Mouse (Mus musculus): Measurements from ENCODE around the gene Grm5.

DNA sequence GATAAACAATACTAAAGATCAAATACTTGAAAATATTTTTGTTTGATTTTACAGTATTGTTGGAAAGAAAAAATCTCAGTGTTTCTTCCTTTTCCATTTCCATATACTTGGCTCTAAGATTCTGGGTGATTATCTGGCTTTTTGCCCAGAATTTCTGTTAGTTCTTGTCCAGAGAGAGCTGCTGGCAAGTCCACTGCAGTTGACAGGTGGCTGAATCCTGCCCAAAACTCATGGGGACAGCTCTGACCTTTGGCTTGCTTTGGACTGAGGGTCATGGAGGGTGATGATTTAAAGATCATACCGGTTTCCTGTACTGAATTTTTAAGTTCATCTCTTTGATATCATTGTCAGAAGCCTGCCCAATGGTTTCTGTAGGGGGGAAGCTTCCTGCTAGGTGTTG lies 18.7 kb upstream of the Grm5 start:
- TF ChIP-seq CTCF (IDR thresholded peaks at IDR 0.05; ENCODE audit: extremely low read depth, insufficient read depth, insufficient read length, insufficient replicate concordance) (no peak), POLR2A (IDR thresholded peaks at IDR 0.05; ENCODE audit: low read depth, low read length) (no peak)
